Mouse (Mus musculus): Measurements from ENCODE around the gene Foxd1.

The Foxd1 gene

DNA sequence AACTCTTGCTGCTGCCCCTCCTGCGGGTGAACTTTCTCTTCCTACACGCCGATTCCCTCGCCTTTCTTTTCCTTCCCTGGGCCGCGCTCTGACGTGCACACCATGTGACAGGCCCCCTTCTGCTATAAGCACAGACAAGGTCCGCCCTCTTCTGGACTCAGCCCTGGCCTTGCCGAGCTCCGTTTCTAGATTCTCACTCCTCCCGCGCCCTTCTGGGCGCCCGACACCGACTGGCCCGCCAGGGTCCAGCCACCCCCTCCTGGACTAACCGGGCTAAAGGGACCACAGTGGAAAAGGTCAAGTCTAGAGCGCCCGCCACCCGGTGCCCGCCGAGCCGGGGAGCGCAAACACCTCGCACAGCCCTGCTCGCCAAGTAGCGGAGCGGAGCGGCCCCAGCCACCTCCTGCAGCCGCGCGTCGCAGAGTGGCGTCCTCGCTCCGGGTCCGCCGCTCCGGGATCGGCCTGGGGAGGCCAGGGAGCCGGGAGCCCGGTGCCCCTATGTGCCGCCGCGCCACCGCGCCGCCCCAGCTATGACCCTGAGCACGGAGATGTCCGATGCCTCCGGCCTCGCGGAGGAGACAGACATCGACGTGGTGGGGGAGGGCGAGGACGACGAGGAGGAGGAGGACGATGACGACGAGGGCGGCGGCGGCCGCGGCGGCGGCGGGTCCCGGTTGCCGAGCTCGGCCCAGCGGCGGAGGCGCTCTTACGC, at the start of gene Foxd1:
Gene Foxd1 (plus strand): TSS at position 153 of the 712 bp plus-strand sequence.
- in situ Hi-C loops (cut with MboI, MseI) = no loop called here

DNA sequence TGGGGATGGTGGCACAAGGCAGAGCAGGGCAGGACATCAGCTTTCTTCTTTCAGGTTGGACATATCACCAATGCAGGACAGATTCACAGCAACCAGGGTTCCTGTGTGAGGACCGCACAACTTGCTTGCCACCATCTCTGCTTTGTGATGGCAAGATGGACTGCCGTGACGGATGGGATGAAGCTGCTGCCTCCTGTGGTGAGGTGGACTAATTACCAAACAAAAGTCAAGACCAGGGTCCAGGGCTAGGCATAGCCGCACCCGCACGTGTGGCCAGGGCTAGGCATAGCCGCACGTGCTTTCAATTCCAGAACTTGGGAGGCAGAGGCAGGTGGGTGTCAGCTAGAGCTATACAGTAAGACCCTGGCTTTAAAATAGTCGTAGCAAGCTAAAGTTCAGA, 48.8 kb upstream of the Foxd1 start:
- in situ Hi-C loops (cut with MboI, MseI) = no loop called here

DNA sequence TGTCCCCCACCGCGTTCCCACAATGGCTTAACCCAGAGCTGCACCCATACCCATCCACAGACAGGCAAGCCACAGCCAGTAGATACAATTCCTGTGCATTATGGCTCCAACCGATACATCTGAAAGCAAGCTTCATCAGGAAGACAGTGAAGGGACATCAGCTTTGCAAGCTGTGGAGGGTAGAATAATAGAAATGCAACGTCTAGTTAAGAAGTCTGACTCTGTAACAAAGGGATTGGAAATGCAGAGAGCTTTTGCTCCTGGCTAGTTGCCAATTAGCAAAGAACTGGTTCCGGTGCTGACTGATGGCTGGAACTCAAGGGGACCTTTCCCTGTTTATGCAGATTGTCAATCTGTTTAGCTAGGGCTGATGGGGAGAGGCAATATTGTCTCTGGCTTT, 47.6 kb upstream of the Foxd1 start:
- in situ Hi-C loops (cut with MboI, MseI) = no loop called here

DNA sequence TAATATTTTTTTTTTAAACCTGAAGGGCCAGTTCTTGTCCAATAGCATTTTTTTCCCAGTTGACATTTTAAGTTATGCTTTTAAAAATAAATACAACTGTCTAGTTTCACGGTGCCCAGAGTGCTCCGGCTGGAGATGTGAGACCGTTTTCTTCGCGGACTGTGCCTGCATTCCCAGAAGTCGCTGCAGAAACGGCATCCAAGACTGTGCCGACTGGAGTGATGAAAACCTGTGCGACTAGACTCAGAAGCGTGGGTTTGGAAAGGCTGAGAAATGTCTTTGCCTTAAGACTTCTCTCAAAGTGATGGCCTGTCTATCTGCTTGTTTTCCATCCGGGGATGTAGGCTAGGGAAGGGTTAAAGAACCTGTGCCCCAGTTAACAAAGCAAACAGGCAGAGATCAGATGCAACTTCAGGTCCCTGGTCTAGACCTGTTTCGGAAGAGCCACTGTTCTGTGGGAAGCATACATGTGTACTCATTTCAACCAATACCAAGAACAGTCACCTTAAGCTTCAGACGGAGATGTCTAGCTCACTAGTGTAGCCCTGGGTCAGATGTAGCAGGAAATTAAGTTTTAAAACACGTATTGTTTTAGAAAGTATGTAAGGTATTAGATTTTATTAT, 47.1 kb upstream of the Foxd1 start:
- in situ Hi-C loops (cut with MboI, MseI) = no loop called here

DNA sequence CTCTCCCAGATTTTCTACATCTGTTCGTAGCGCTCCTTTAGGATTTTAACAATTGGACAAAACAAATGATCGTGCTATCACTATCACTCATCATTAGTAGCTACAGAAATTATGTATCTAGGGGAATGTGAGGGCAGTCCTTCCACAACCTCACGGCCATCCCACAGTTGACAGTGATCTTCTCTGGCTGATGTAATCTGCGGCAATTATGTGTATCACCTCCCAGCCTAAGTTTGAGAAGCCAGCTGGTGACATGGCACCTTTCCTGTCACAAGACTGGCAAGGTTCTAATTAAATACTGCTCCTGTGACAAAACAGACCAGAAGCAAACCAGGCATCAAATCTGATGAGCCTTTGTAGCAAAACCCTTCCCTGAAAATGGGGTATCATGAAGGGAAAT, 46.0 kb upstream of the Foxd1 start:
- in situ Hi-C loops (cut with MboI, MseI) = no loop called here

DNA sequence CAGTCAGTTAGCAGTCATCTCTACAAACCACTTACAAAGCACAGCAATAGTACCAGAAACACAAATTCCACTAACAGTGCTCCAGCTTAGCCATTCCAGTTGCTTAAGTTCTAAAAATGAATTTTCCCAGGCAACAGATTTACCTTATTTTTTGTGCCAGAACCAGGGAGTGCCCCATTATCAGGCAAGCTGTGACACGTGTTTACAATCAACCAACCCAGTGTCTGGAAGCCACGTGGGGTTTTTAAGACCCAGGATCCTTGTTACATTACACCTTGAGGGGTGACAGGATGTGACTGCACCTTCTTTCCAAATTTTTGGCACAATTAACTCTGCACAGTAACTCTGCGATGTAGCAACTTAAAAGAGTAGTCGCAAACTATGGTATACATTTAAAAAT, 45.3 kb upstream of the Foxd1 start:
- in situ Hi-C loops (cut with MboI, MseI) = no loop called here

DNA sequence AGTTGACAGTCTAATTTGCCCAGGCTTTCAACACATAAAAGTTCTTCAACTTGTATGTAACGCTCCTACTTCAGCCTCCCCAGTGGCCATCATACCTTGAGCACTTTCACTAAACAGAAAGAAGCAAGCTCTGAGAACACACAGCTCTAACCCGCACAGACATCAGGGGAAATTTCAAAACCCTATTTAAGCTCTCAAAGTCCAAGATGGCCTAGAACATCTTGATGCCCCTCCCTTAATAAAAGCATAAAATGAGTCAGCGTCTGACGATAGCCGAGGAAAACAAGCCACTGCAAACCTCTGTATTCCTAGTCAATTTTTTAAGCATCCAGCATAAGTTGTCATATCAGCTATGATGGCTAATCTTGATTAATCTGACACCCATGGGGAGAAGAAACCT, 42.4 kb upstream of the Foxd1 start:
- in situ Hi-C loops (cut with MboI, MseI) = no loop called here

DNA sequence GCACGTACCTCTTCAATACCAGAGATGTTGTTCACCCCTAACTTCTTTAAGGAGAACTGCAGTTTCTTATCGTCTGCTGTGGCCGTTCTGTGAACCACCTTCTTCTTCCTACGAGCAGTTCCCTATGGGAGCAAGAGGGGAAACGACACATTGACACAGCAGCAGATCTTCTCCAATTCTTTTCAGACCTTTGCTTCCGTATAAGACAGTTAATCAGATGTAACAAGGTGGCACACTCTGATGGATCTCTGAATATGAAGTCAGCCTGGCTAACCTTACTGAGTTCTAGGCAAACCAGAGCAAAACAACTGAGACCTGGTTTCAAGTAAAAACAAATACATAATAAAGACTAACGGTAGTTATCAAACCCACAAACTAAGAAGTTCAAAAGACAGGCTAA, 40.4 kb upstream of the Foxd1 start:
- in situ Hi-C loops (cut with MboI, MseI) = no loop called here

DNA sequence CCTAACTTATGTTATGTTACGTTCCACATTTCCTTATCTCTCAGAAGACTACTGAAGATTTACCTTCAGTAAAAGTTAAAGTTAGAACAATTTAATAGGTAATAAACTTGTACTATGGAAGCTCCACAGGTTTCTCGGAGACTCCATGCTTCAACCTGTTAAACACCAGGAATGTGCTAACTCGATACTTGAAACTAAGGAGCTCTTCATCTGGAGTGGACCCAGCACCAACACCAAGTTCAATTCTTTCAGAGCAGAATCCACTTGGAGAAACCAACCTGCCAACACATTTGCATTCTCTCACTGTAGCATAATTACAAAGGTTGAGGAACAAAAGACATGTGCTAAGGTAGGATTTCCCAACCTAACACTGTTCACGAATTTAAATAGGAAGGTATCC, 38.9 kb upstream of the Foxd1 start:
- in situ Hi-C loops (cut with MboI, MseI) = no loop called here

DNA sequence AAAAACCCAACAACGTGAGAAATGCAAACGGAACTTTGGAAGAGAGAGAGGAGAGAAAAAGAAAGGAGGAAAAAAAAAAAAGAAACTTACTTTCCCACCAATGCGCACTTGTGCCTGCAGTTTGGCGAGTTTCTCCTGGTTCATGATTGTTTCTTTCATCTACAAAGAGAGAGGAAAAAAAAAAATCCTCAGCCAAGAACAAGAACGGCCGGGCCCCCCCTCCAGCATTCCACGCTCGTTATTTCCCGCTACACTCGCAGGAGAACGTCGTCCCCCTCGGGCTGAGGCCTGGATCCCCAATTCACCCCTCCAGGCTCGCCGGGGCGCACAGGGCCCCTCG, 37.9 kb upstream of the Foxd1 start:
- in situ Hi-C loops (cut with MboI, MseI) = no loop called here

DNA sequence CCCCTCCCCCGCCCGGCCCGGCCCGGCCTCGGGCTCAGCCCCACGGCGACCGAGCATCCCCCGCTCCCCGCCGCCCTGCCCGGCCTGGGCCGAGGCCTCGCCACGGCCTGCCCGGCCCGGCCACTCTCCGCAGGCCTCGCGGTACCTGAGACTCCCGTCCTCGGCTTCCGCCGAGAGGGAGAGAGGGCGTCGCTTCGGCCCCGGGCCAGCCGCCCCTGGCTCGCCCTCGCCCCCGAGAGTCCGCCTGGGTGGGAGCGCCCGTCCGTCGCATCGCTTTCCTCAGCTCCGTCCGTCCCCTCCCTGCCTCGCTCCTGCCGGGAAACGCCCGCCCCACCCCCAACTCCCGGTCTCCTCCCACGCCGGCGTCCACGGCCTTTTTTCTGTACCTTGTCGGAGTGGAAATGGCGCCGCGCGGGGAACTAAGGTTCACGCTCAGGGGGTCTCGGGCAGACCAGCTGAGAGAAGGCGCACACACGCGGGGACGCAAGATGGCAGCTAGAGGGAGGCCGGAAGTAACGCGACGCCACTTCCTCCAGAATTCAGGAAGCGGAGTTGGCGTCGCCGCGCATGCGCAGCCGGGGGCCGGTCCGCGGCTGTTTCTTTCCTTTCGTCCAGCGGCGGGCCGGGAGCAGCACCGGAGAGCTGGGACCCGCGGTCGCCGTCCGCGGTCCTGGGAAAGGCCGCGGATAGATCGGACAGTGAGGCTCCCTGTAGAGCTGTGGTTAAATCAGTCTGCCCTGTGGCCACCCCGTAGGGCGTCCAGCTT, 37.4 kb upstream of the Foxd1 start, which contains the start of gene Btf3:
Gene Btf3 (minus strand): TSS at position 527 of the 766 bp plus-strand sequence.
- in situ Hi-C loops (cut with MboI, MseI) = no loop called here

DNA sequence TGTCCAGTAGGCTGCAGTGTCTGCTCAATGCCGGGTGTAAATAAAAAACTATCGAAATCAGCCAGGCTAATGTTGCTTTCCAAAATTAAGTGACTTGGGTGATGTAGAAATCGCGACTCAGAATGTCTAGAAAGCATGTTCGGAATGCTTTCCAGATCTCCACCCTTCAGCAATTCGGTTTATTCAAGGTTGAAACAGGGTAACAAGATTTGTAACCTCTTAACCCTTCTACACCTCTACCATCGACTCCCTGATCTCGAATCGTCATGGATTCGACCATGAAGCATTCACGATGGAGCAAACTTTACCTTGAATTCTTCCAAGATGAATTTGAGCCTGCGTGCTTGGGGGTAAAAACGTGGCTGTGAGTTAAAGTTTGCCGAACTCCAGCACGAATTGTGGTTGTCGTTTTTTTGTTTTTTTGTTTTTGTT, 36.8 kb upstream of the Foxd1 start:
- in situ Hi-C loops (cut with MboI, MseI) = no loop called here

DNA sequence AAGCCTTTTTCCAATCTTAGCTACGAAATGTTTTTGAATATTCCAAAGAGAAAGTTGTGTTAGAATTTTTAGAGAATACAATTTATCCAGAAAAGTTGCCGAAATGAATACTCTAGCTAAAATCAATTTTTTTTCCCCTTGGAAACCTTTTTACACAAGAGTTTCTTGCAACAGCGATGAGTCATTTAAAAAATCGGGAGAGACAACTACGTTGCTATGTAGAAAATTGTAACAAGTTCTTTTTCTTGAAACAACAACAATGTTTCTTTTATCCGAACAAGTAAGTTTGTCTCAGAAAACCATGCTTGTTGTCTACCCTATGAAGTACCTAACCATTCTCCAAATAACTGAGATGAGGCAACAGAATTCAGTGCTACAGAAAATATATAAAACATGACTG, 36.1 kb upstream of the Foxd1 start:
- in situ Hi-C loops (cut with MboI, MseI) = no loop called here

DNA sequence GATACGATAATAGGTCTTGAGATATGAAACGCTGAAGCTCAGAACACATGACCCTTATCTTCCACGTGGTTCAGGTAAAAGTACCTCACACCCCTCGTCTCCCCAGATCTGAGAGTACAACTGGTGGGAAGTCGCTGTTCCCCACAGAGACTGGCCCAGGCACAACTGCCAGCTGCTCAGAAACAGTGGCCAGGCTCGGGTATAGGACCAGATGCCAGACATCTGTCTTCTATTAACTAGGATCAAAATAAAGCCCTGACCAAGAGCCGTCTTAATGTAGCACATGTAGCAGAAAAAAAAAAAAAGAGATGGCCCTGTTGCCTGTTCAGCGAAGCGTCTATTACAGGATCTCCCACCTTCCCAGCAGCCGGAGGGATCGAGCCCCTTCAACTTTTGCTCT, 29.0 kb upstream of the Foxd1 start:
- in situ Hi-C loops (cut with MboI, MseI) = no loop called here

DNA sequence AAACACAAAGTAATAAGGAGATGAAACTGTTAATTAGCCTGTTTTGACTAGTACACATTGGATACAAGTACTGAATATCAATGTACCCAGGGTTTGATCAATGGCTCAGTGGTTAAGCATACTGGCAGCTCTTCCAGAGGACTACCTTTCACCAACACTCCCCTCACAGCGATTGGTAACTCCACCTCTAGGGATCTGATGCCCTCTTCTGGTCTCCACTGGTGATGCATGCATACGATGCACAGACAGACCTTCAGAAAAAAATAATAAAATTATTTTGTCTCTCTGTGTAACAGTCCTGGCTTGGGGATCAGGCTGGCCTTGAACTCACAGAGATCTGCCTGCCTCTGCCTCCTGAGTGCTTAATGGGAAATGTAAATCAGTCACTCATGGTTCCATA, 21.9 kb upstream of the Foxd1 start:
- in situ Hi-C loops (cut with MboI, MseI) = no loop called here

DNA sequence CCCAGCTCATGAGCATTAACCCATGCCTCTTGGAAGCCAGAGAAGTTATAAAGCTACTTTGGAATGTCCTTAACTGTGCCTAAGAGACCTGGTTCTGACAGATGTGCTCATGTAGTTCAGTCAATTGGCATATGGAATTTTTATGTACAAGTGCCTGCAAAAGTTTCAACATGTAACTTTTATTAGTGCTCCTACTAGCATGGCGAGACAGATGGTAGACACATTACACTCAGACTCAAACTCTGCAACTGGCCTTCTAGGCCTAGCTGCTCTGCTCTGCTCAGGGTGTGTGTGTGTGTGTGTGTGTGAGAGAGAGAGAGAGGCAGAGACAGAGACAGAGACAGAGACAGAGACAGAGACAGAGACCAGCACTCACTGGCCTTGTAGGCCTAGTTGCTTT, 17.8 kb upstream of the Foxd1 start:
- in situ Hi-C loops (cut with MboI, MseI) = no loop called here

DNA sequence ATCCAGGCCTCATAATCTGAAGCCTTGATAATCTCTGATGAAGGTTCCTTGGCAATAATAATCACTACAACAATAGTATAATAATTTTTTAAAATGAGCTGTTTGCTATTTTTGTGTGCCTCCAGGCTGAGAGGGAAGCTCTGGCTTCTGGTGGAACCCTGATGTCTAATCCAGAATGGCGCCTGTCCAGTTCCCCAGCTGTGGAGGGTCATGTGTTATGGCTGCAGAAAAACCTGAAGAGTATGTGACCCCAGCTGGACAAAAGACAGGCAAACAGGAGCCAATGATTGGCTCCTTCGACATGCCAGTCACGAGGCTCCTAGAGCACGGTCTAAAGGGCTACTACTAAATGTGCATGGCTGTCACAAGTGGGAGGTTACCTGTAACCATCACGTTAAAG, 13.5 kb upstream of the Foxd1 start:
- in situ Hi-C loops (cut with MboI, MseI) = no loop called here

DNA sequence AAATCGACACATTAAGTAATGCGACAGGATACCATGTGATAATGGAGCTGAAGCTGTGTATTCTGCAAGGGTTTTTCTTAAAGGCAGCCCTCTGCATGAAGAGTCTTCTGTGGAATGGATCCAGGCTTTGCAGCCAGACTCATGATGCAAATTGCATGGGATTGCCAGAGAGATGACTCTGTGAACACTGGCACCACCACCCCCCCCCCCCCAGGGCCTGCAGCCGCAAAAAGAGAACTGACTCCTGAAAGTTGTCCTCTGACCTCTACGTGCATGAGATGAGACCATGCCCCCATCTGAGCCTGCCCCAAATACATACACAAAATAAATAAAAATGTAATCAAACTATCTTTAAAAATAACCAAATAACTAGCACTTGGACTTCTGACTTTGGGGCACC, 4.6 kb upstream of the Foxd1 start:
- in situ Hi-C loops (cut with MboI, MseI) = no loop called here

DNA sequence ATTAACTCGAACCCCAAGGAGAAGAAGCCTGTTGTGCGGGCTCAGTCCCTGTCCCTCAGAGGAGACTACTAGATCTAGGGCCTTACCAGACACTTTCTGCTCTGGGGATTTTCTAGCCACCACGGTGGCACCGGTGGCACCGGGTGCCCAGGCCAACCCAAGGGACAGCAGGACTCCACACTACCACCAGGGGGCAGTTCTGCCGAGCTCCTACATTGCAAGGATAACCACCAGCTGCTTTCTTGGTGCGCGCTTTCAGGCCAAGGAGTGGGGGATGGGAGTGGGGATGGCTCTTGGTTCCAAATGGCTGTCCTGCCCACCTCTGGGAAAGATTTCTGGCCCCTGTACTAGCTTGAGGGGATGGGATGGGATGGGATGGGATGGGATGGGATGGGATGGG, 2.5 kb upstream of the Foxd1 start:
- in situ Hi-C loops (cut with MboI, MseI) = no loop called here

DNA sequence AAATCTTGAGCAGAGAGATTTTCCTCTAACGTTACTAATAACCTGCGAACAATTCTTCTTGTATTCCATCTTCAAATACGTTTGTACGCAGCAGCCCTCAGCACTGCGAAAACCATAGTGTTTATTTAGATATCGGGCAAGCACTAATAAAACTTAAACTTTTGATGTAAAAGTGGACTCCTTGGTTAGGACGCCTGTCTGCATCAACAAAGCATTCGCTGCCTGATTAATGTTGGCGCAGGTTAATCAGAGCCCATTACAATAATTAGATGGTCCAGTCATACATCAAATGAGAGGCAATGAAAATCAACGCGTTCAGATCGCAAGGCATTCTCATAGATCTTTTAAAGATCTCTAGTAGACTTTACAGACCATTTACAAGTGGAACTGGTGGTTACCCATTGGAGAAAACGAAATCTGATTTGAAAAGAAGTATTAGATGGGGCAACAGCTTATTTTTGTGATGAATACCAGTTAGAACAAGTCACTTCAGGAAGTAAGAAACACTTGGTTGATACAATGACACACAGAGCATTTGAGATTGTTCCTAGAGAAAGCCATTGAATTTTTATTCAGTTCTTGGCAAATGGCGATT, 1.6 kb upstream of the Foxd1 start:
- in situ Hi-C loops (cut with MboI, MseI) = no loop called here

DNA sequence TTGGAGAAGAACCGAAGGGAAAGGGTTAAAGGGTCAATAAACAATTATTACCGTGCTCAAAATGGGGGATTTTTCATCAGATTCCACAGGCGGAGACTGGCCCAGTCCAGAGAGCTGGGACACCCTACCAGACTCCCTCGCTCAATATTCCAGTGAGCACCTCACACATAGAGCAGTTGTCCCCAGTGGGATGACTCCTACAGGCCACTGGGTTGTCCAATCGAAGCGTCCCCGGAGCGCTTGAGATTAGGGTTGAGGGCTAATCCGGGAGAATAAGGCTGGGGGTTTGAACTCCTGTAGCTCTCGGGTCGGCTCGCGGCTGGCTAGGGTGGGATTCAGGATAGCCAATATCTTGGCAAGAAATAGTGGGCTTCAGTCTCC, 343 bp upstream of the Foxd1 start:
- in situ Hi-C loops (cut with MboI, MseI) = no loop called here

DNA sequence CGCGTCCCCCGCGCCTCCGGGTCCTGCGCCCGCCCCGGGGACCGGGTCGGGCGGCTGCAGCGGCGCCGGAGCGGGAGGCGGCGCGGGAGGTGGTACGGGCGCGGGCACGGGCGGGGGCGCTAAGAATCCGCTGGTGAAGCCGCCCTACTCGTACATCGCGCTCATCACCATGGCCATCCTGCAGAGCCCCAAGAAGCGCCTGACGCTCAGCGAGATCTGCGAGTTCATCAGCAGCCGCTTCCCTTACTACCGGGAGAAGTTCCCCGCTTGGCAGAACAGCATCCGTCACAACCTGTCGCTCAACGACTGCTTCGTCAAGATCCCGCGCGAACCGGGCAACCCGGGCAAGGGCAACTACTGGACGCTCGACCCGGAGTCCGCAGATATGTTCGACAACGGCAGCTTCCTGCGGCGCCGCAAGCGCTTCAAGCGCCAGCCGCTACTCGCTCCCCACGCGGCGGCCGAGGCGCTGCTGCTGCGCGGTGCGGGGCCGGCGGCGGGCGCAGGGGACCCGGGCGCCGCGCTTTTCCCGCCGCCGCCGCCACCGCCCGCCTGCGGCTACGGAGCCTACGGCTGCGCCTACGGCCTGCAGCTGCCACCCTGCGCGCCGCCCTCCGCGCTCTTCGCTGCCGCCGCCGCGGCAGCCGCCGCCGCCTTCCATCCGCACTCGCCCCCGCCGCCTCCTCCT, 973 bp downstream of the Foxd1 start:
- in situ Hi-C loops (cut with MboI, MseI) = no loop called here

Data from regulatory T cell (primary cell).